Mouse (Mus musculus) frontal cortex, postnatal 10 days (tissue): ENCODE measurements around the gene Fus.
"Not testable (repeated sequence)": the region's sequence is repeated elsewhere in the genome, so short reads cannot be mapped to it uniquely, and the experiment has no call there.

ENCODE experiments used
- DNase-seq, 2 experiments: peaks; one replicate each; pipeline ENCODE4 v3.0.0; 2022; ENCODE audit warnings: low spot score in 2 of 2, mixed read lengths in 1 of 2

Gene Fus

DNA sequence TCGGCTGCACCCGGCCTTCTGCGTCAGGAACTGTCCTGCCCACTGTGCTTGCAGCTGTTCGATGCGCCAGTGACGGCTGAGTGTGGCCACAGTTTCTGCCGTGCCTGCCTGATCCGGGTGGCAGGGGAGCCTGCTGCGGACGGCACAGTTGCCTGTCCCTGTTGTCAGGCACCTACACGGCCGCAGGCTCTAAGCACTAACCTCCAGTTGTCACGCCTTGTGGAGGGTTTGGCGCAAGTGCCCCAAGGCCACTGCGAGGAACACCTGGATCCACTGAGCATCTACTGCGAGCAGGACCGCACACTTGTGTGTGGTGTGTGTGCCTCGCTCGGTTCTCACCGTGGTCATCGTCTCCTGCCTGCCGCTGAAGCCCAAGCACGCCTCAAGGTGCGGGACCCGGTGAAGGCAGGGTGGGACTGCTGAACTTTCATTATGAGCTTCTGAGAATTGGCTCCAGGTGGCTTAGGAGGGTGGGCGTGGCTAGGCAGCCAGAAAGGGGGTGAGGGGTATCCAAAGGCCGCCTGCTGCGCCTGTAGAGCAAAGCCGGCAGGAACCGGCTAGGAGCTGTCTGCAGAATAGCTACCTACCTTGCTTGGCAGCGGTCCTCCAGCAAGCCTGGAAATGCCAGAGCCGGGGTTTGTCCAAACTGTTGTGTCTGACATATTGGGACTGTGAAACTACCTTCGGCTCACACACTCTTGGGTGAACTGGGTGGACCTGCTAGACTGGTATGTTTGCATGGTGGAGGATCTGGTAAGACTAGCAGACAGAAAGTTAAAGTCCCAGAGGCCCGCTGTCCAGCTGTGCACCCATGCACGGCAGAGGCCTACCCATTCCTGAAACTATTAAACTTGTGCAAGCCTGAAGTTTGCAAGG, 37.5 kb downstream of the Fus start:
- DNase-seq: no peak

DNA sequence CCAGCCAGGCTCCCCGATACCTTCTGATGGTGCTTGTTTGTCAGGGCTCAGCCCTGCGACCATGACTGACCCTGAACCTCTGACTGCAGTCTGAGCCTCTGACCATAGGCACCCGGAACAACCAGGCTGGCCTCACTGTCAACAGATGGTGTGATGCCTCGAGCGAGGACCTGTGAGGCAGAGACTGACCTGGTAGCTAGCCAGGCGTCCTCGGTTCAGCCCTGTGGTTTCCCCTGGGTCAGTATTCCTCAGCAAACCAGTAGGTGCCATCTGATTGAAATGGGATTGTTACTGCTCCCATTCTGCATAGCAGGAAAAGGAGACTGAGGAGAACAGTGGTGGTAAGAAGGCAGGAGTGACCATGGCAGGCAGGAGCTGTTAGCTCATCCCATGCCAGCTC, 38.9 kb downstream of the Fus start:
- no peak for DNase-seq

DNA sequence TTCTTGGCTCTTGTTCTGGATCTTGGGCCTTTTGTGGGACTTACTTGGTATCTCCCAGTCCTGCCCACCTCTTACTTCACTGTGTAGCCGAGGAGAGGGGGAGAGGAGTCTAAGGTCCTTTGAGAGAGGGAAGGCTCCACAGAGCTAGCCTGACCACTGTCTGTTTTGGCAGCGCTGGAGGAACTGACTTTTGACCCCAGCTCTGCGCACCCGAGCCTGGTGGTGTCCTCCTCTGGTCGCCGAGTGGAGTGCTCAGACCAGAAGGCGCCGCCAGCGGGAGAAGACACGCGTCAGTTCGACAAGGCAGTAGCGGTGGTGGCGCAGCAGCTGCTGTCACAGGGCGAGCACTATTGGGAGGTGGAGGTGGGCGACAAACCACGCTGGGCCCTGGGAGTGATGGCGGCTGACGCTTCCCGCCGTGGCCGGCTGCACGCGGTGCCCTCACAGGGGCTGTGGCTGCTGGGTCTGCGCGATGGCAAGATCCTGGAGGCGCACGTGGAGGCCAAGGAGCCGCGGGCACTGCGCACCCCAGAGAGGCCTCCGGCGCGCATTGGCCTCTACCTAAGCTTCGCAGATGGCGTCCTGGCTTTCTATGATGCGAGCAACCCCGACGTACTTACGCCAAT, 42.6 kb downstream of the Fus start:
- DNase-seq: no peak

DNA sequence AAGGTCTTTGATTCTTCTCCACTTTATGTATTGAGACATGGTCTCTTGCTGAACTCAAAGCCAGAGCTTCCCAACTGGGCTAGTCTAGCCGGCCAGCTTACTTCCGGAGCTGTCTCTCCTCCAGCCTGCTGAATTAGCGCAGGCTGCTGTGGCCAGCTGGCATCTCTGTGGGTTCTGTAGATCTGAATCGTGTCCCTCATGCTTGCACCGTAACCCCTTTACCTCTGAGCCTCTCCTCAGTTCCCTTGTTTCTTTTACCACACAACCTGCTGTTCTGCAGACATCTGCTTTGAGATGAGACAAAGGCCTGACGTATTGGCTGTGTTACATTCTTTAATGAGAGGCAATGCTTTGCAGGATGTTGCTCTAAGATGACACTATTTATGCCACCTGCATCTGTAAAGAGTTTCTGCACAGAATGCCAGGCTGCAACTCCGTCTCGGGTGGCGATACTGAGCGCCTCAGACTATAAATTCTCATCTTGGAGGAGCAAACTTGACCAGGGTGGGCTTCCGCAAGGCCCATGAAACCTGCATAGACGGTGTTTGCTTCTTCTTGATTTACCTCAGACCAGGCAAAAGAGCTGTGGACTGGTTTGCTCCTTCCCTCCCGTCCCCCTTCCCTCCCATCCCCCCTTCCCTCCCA, 45.0 kb downstream of the Fus start:
- DNase-seq: no peak

DNA sequence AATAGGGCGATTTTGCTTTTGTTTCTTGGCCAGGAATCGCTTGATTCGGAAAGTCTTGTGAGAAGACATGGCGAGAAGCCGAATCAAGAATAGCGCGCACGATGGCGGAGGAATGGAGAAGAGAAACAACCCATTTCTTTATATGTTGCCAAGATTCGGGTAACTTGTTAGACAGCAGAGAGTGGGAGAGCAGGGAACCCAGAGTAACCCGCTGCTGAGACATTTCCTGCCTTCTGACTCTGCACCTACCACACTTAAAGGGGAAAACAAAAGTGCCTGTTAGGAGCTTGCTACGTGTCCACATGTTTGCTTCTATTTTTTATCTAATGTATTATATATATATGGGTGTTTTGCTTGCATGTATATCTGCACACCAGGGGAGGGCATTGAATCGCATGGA, 45.9 kb downstream of the Fus start:
- DNase-seq: no peak

DNA sequence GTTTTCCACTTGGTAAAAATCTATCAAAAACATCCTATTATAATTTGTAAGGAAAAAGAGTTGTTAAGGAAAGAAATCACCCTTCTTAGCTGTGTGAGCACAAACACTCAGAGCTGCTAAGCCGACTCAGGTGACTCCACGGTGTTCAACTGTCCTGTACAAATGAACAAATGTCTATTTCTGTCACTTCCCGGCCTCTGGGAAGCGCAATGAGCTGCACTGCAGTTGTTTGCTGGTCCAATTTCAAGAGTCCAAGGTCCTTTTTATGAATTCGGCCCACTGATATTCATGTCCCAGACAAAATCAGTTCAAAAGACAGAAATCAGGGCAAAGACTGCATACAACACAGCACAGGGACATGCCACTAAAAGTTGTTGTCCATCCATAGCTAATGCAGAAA, 48.9 kb downstream of the Fus start:
- not testable (repeated sequence) for DNase-seq

DNA sequence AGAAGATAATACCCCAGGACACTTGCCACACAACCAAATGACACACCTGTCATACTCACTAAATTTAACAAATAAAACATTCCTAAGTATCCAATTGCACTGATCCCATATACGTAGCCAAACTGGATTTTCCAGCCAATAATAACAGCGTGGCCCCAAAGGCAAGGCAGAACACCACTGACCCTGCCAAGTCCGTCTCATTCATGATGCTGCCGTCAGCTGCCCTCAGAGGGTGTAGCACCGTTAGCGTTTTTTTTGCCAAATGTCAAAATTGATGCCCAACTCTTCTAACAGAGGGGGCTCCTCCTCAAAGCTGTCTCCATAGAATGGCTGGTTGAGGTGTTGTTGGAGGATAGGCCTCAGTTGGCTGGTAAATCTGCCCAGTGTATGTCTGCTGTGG, 49.4 kb downstream of the Fus start:
- no peak for DNase-seq

DNA sequence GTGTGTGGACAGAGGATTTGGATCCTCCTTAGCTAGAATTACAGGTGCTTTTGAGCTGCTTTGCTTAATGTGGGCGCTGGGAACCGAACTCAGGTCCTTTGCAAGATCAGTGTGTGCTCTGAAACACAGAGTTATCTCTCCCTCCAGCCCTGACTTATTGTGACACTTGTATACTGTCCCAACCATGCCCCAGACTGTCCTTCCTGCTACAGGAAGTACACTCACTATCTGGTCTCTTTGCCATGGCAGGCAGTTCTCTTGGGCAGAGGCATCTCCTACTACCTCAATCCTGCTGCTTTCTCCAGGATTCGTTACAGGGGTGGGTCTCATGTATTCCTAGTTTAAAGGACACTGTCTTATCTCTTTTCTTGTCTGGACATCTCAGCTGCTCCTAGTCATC, 51.0 kb downstream of the Fus start:
- no peak for DNase-seq

DNA sequence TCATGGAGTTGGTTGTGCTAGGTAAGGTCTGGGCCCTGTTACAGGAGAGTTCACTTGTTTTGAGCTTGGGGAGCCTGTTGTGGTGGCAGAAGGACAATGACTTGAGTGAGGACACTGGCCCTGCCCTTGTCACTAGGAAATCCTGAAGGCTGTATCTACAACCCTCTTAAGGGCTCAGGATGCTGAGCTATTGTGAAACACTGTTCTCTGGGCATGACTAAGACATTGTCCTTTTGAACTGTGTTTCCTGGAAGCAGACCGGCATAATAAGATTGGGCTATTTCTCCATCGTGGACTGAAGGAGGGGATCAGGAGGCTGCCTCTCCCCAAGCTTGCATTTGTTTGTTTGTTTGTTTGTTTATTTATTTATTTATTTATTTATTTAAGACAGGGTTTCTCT, 51.9 kb downstream of the Fus start:
- no peak for DNase-seq

DNA sequence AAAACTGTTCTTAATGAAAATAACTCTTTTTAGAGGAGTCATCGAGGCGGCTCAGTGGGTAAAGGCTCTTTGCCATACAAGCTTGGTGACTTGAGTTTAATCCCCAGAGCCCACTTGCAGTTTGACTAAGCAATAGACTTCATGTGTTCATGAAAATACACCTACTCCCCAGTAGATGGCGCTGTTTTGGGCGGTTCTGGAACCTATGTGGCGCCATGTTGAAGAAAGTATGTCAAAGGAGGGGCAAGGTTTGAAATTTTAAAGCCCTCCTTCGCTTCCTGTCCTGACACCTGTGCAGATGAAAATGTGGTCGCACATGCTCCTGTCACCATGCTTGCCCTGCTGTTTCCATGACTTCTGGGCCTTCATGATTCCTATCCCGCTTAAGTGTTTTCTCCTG, 55.7 kb downstream of the Fus start:
- no peak for DNase-seq

DNA sequence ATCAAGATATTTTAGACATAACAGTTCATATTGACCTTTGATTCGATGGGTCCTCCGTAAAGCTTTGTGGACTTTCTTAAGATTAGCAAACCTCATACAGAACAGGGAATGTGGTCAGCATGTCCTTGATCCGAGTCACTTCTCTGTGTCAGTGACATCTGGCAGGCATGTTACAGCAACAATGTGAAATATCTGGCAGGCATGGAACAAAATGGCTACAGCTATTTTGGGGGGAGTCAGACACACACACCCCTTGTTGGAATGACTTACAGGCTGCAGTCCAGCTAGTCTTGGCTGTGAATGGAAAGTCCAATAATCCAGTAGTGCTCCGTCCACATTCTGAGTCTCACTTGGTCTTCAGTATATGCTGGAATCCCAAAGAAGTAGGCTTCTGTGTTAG, 56.3 kb downstream of the Fus start:
- DNase-seq: no peak

DNA sequence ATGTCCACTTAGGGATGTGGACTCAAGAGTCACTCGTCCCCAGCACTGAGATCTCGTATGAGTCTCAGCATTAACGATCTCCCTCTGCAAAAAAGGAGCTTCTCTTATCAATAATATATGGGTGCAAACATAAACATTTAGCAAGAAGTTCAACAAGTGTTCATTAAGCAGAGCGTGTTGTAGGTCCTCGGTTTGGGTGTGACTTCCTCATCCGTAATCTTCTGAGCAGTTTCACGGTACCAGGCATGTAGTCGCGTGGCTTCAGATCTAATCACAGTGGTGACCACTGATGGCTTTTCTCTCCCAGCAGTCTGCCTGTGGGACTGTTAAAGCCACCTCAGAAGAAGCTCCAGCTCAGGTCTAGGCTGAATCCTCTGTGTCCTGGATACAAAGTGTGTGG, 57.1 kb downstream of the Fus start:
- DNase-seq: no peak

DNA sequence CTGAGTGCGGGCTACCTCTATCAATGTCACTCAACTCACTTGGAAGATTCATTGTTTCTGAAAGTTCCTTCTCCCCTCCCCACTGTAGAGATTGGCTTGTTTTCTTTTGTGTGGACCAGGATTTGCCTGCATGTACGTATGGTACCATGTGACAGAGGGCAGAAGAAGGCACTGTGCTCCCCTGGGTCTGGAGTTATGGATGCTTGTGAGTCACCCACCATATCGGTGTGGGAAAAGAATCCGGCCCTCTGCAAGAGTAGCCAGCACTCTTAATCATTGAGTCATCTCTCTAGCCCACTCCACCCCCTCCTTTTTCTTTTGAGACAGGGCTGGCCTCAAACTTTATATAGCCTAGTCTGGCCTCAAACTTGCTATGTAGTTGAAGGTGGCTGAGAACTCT, 57.7 kb downstream of the Fus start:
- no peak for DNase-seq

DNA sequence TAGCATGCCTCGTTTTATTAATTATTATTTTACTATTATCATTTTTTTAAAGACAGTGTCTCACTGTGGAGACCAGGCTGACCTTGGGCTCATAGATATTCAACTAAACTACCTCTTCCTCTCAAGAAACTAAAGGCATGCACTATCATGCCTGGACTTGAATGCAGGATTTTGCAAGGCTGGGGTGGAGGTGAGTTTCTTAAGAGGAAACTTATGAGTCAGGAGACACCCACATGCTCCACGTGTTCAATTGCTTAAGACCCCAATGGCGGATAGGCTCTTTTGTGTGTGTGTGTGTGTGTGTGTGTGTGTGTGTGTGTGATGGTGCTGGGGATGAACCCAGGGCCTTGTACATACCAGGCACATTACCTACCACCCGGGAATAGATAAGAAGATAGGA, 58.1 kb downstream of the Fus start:
- no peak for DNase-seq

DNA sequence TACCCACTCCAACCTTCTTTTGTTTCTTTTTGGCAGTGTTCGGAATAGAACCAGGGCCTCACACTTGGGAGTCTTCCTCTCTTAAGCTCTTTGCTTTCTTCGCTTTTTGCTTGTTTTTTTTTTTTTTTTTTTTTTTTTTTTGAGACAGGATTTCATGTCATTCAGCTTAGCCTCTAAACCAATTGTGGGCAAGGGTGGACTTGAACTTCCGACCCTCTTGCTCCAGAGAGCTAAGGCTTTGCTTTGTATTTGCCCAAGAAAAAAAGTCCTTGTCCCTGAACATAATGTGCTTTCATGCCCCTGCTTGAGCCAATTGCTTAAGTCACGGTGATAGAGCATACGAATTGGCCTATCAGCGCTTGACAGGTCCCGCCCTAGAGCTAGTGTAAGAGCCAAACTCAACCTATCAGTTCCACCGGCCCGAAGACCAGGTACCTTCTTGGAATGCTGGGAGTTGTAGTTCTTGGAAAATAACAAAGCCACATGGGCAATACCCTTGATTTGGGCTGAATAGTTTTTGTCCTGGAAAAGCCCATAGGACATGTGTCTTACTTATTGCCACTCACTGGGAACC, 64.2 kb downstream of the Fus start:
- DNase-seq: no peak

DNA sequence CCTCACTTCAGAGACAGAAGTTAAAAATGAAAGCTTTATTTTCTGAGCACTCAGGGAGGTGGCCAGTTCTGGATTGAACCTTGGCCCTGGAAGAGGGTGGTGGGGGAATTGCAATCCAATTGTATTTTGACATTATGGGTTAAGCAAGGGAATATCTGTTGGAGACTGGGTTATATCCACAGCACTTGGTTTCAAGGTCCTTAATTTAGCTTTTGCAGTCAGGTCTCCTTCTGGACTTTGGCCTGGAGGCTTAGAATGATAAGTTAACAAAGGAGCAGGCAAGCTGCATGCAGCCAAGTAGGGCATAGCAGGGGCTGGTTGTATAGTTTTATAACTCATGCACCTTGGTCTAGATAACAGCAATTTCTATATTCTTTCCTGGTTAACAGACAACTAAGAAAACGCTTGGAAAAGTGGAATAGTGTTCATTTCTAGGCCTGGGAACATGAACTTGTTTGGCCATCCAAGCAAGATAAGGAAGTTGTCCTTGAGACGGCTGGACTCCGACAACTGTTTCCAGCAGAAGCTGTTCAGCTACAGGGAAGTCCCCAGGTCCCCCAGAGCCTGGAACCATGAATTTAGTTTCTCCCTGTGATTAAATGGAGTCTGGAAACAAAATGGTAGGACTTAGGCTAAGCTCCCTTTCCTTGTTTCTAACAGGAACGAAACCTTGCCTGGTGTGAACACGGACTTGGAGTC, 65.2 kb downstream of the Fus start:
- no peak for DNase-seq

DNA sequence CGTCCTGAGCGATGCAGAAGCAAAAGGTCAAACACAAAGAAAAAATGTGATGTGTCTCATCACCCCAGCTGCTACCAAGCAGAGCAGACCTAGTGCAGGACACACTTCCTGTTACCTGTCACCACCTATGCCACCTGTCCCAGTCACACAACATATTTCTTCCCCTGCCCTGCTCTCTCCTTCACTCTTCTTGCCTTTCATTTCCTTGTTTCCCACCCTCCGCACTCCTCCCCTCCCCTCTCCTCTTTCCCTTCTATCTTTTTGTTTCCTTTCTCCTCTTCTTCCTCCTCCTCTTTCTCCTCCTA, 65.7 kb downstream of the Fus start:
- DNase-seq: no peak

DNA sequence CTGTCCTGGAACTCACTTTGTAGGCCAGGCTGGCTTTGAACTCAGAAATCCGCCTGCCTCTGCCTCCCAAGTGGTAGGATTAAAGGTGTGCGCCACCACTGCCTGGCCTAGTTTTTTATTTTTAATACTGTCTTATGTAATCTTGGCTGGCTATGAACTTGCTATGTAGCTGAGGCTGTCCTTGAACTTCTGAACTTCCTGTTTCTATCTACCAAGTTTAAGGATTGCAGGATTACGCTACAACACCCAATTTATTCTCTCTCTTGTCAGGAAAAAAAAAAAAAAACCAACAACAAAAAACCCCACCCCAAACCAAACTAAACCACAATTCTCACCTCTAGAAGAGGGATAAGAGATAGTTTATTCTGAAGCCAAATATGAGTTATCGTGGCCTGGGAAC, 66.4 kb downstream of the Fus start:
- DNase-seq: no peak
